Mouse (Mus musculus) Patski (cell line): ENCODE measurements around the gene Wfdc13. TPM values are rescaled to one million over a fixed set of nuclear protein-coding genes. Genes with fewer than 3 reads are reported as not detected.
"Not testable (repeated sequence)": the region's sequence is repeated elsewhere in the genome, so short reads cannot be mapped to it uniquely, and the experiment has no call there.

Experiments used
- ATAC-seq: fragments of 100-300 bp; one replicate; pipeline ENCODE4 v1.8.0; 2021
- CTCF ChIA-PET: fragments of 350-600 bp; sonication (Branson Sonifier 250); formaldehyde crosslinking; loops from one replicate; lab custom pipeline; 2022; ENCODE audit warnings: inconsistent platforms; lab: Charles Lee
- POLR2A ChIA-PET: fragments of 350-600 bp; sonication (Branson Sonifier 250); formaldehyde crosslinking; loops from one replicate; lab custom pipeline; 2022; ENCODE audit warnings: antibody characterized with exemption, inconsistent platforms; lab: Charles Lee
- DNase-seq: peaks from one replicate; pipeline ENCODE4 v3.0.0-alpha.2; 2011; ENCODE audit warnings: low read depth, low spot score
- H3K27me3 ChIP-seq: fragments of 371-371 bp; one replicate; pipeline ENCODE4 v1.5.1; 2021
- CTCF ChIP-seq: fragments of 100-300 bp; IDR thresholded peaks from one replicate; pipeline ENCODE4 v1.5.1; 2021
- in situ Hi-C: fragments of 300-500 bp; cut with MboI; formaldehyde crosslinking; loops from 3 replicates; pipeline ENCODE4 v1.11.1; 2018; ENCODE audit warnings: low pct_unique_long_range_greater_than_20kb, mixed read lengths
- polyA plus RNA-seq: library from polyadenylated mRNA; unstranded; gene quantifications from one replicate; pipeline ENCODE4 v1.2.3, GENCODE M21; 2021

Wfdc13 gene
- polyA plus RNA-seq, 1 experiment from 2014 or later = not detected

GRCm38 (mm10) chr2:164676103-164676502 lies 8.8 kb upstream of the Wfdc13 start:
- H3K27me3 ChIP-seq = no peaks in the 10 kb centered on the region
- no peak for DNase-seq
- in situ Hi-C loops = no loop called here
- peak; percentile 35 for TF ChIP-seq CTCF
- POLR2A ChIA-PET = no interaction called here
- CTCF ChIA-PET = no interaction called here
- ATAC-seq = no peak

DNA sequence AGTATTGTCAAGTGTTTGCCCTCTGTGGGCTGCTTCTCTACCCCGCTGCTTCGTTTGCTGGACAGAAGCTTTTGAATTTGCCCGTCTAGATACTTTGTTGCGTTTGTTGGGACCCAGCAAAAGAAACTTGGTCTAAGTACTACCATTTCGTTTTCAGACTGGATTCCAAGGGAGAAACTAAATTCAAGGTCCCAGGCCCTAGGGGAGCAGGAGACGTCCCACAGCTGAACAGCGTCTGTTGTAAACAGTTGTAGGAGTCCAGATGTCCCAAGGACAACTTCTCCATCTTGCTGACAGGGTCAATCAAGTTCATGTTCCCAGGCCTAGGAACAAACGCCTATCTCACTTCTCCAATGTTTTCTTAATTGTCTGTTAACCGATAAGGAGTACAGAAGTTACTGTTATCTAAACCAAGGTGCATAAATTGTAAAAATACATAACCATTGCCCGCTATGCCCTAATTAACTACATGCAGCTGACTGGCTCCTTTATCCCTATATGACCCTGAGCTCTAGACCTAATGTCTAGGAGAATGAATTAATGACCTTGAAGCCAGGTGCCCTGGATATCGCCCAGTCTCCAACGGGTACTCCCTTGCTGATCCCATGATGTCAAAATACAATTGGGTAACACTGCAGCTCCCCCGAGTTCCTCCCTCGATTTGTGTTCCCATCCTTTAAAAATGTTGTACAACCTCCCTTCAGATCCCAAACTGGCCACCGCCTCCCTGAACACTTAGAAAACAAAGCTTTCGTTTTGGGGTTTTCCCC lies 7.8 kb upstream of the Wfdc13 start:
- no peak for TF ChIP-seq CTCF
- in situ Hi-C loops = no loop called here
- ChIA-PET CTCF (interaction anchor here (0.7 to 1.2 kb wide), 2 partner anchors 54 to 85 kb away, joined by 3 read pairs; no protein-coding TSS in a partner anchor), POLR2A (no interaction called here)
- H3K27me3 ChIP-seq = no peaks in the 10 kb centered on the region
- DNase-seq (no peak), ATAC-seq (no peak)

DNA sequence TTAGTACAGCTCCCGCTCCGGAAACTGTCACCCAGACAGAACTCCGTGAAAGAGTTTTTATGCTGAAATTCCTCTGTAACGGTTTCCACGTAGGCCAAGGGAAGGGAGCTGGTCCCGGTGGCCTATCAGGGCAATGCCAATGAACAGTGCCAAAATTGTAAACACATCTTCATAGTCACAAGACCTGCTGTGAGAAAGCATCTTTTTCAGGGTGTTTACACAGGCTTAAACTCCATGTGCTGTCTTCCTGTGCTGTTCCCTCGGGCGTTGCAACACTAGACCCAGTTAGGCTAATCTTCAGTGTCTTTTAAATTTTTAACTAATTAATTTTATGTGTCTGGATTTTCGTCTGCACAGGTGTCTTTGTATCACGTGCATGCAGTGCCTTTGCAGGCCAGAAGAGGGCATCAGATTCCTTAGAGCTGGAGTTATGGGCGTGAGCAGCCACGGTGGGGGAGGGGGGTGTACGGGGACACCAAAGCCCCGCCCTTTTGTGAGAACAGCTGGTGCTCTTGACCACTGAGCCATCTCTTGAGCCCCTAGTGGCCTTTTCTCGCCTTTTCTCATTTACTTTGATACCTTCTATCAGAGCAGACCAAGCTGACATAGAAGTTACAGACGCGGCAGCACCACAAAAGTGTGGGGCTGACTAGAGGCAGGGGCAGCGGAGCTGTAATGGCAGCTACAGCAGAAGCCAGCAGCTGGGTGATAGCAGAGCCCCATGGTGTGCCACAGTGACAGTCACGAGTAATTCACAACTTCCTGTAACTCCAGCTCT lies 5.9 kb upstream of the Wfdc13 start:
- ChIA-PET POLR2A (no interaction called here), CTCF (no interaction called here)
- in situ Hi-C loops = no loop called here
- ATAC-seq (no peak), DNase-seq (no peak)
- peak; percentile 54 for TF ChIP-seq CTCF
- H3K27me3 ChIP-seq = no peaks in the 10 kb centered on the region

DNA sequence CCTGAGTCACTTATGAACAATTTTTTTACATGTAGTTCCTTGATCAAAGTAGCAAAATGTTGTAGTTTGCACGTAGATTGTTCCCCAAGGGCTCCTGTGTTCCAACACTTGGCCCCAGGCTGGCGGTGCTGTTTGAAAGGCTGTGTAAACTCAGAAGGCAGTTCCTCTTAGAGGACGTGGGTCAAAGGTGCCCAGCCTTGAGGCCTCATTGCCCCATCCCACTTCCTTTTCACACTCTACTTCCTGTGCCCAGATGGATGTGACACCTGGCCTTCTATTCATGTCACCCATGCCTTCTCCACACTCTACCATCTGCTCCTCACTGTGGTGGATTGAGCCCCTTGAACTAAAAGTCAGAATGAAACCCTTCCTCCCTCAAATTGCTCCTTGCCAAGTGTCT lies 5.0 kb upstream of the Wfdc13 start:
- TF ChIP-seq CTCF = no peak
- ChIA-PET CTCF (no interaction called here), POLR2A (no interaction called here)
- in situ Hi-C loops = loop anchor here (5.0 kb wide), 1 partner anchor 47 kb away; no protein-coding TSS in a partner anchor
- no peak for ATAC-seq
- no peaks in the 10 kb centered on the region for H3K27me3 ChIP-seq
- no peak for DNase-seq

GRCm38 (mm10) chr2:164698201-164698600 lies 13.3 kb downstream of the Wfdc13 start, which contains the start of gene Spint4:
Gene Spint4 (plus strand): TSS chr2:164698501.
- peaks cover 34% of the 10 kb centered on the region for H3K27me3 ChIP-seq
- DNase-seq (no peak), ATAC-seq (no peak)
- CTCF ChIA-PET = interaction anchor here (1.0 to 2.1 kb wide), 5 partner anchors 9 to 106 kb away, joined by 3 to 7 read pairs (median 3); no protein-coding TSS in a partner anchor
- in situ Hi-C loops = no loop called here
- no peak for TF ChIP-seq CTCF
- POLR2A ChIA-PET = interaction anchor here (0.5 kb wide), 1 partner anchor 27 kb away, joined by 5 read pairs; no protein-coding TSS in a partner anchor

GRCm38 (mm10) chr2:164700959-164701358 lies 16.1 kb downstream of the Wfdc13 start:
- no peak for TF ChIP-seq CTCF
- in situ Hi-C loops = no loop called here
- ChIA-PET POLR2A (interaction anchor here (1.0 kb wide), 1 partner anchor 18 kb away, joined by 3 read pairs; no protein-coding TSS in a partner anchor), CTCF (interaction anchor here (0.9 to 1.6 kb wide), 3 partner anchors 9 to 18 kb away, joined by 3 to 4 read pairs (median 4); no protein-coding TSS in a partner anchor)
- no peak for DNase-seq
- peaks cover 30% of the 10 kb centered on the region for H3K27me3 ChIP-seq
- ATAC-seq = no peak

GRCm38 (mm10) chr2:164701761-164702160 lies 16.9 kb downstream of the Wfdc13 start:
- DNase-seq (no peak), ATAC-seq (no peak)
- POLR2A ChIA-PET = interaction anchor here (1.0 kb wide), 1 partner anchor 17 kb away, joined by 3 read pairs; no protein-coding TSS in a partner anchor
- CTCF ChIA-PET = interaction anchor here (1.4 to 1.6 kb wide), 2 partner anchors 8 to 17 kb away, joined by 4 read pairs; no protein-coding TSS in a partner anchor
- peaks cover 30% of the 10 kb centered on the region for H3K27me3 ChIP-seq
- in situ Hi-C loops = no loop called here
- TF ChIP-seq CTCF = no peak

- ChIA-PET CTCF (no interaction called here), POLR2A (no interaction called here)
- in situ Hi-C loops = no loop called here
- H3K27me3 ChIP-seq = peaks cover 18% of the 10 kb centered on the region
- peak; percentile 14 for TF ChIP-seq CTCF
- ATAC-seq (no peak), DNase-seq (no peak)
These were observed 19.3 kb downstream of the Wfdc13 start for GRCm38 (mm10) chr2:164704235-164704634.

- ATAC-seq (no peak), DNase-seq (no peak)
- TF ChIP-seq CTCF = no peak
- peaks cover 19% of the 10 kb centered on the region for H3K27me3 ChIP-seq
- in situ Hi-C loops = no loop called here
- CTCF ChIA-PET = no interaction called here
- POLR2A ChIA-PET = no interaction called here
These were observed 20.4 kb downstream of the Wfdc13 start for GRCm38 (mm10) chr2:164705328-164705727.

GRCm38 (mm10) chr2:164705991-164706390 lies 21.1 kb downstream of the Wfdc13 start:
- H3K27me3 ChIP-seq = peaks cover 14% of the 10 kb centered on the region
- ChIA-PET CTCF (no interaction called here), POLR2A (no interaction called here)
- no peak for DNase-seq
- in situ Hi-C loops = no loop called here
- TF ChIP-seq CTCF = no peak
- no peak for ATAC-seq

DNA sequence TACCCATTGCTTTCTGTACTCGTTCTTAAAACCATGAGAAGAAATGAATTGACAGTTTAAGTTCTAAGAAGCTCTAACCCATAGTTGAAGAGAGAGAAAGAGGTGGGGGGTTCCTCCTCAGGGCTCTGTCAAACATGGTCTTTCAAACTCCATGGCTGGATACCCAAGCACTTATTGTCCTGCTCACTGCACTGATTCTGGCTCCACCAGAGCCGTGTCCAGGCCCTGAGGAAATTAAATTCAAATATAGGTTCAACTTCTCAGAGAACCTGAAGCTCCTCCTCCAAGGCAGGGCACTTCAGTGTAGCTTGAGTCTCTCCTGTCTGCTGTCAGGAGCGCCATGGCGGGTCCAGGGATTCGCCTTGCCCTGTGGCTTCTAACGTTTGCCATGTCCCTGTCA lies 30.1 kb downstream of the Wfdc13 start, which contains the start of gene Spint5:
Spint5 (plus strand) TSS at position 301 of the 400 bp plus-strand sequence.
- in situ Hi-C loops = no loop called here
- POLR2A ChIA-PET = no interaction called here
- no peak for TF ChIP-seq CTCF
- DNase-seq (no peak), ATAC-seq (no peak)
- peaks cover 17% of the 10 kb centered on the region for H3K27me3 ChIP-seq
- CTCF ChIA-PET = no interaction called here

GRCm38 (mm10) chr2:164716194-164716786 lies 31.4 kb downstream of the Wfdc13 start:
- peaks cover 17% of the 10 kb centered on the region for H3K27me3 ChIP-seq
- CTCF ChIA-PET = interaction anchor here (1.2 kb wide), 1 partner anchor 125 kb away, joined by 3 read pairs; no protein-coding TSS in a partner anchor
- POLR2A ChIA-PET, DNase-seq, in situ Hi-C loops, ATAC-seq: not testable (repeated sequence)
